Comparison of ENCODE assay signal across 21 mouse cellular contexts in genomic region chr12:70137626-70138025, GRCm38 (mm10). TPM values are rescaled to one million over a fixed set of nuclear protein-coding genes. Genes with fewer than 3 reads are reported as not detected.
"Had no signal": no experiment of that assay in that cellular context is flagged by ENCODE, and none has a peak within 500 bp of the region (broad histone marks: within the 10 kb centered on the region; RNA-seq: fewer than 3 reads in every experiment).

No protein-coding gene starts in this region.

- H3K27me3 ChIP-seq: liver, embryonic 13.5 days; midbrain, embryonic 12.5 days; neural tube, embryonic 12.5 days had no signal

- H3K9ac ChIP-seq: liver, embryonic 13.5 days; lung, embryonic 14.5 days; midbrain, embryonic 12.5 days; neural tube, embryonic 12.5 days had no signal

- H3K27ac ChIP-seq: hindbrain, postnatal 0 days; kidney, postnatal 0 days; left cerebral cortex, adult 2 months; liver, embryonic 13.5 days; midbrain, embryonic 12.5 days; neural tube, embryonic 12.5 days had no signal

- DNase-seq: kidney, adult 2 months; kidney, postnatal 36 days; layer of hippocampus, postnatal 36 days; liver, embryonic 13.5 days; lung, embryonic 14.5 days; lung, postnatal 10 days; thymus, adult 18-20 months; thymus, postnatal 4 days had no signal

- H3K36me3 ChIP-seq: liver, embryonic 13.5 days; midbrain, embryonic 12.5 days; neural tube, embryonic 12.5 days had no signal

- ATAC-seq: hindbrain, postnatal 0 days; inflammation-experienced regulatory T-cells, adult 6 months; intestine, embryonic 16.5 days had no signal

- H3K4me2 ChIP-seq: liver, embryonic 13.5 days; lung, embryonic 14.5 days; midbrain, embryonic 12.5 days; neural tube, embryonic 12.5 days had no signal

- H3K9me3 ChIP-seq: liver, embryonic 13.5 days; midbrain, embryonic 12.5 days; neural tube, embryonic 12.5 days had no signal

- H3K4me3 ChIP-seq: left cerebral cortex, adult 2 months; liver, embryonic 13.5 days; midbrain, embryonic 12.5 days; neural tube, embryonic 12.5 days had no signal

- H3K4me1 ChIP-seq: liver, embryonic 13.5 days; midbrain, embryonic 12.5 days had no signal

RNA-seq across cellular contexts. Expression of gene Abhd12b, which starts 16.3 kb away (rescaled TPM):
- polyA plus RNA-seq: hindbrain, postnatal 0 days; kidney, adult 2 months; kidney, embryonic 14.5 days; kidney, postnatal 0 days; liver, adult 2 months; liver, embryonic 13.5 days; liver, embryonic 16.5 days; midbrain, embryonic 12.5 days; neural tube, embryonic 12.5 days; small intestine, adult 2 months; spleen, adult 2 months; testis, adult 2 months had no signal
